Mouse (Mus musculus): Measurements from ENCODE around the gene Zcchc9. TPM values are rescaled to one million over a fixed set of nuclear protein-coding genes. Genes with fewer than 3 reads are reported as not detected.

The Zcchc9 gene
- polyA plus RNA-seq, 1 experiment from 2014 or later, result 22.3 TPM

- no peaks in the 10 kb centered on the region for H3K9me3 ChIP-seq (ENCODE audit: control insufficient read depth, low read length)
- H3K27me3 ChIP-seq (replicated peaks; ENCODE audit: control insufficient read depth, insufficient read depth, low read length), result no peaks in the 10 kb centered on the region
- no peaks in the 10 kb centered on the region for H3K4me1 ChIP-seq (ENCODE audit: control insufficient read depth, insufficient read depth, low read length)
- peak; percentile 31 for DNase-seq (ENCODE audit: low spot score)
- ATAC-seq (ENCODE audit: low read depth), result no peak
- WGBS, result 33% methylated on average over 19 of the region's 20 CpGs
- H3K9ac ChIP-seq (ENCODE audit: low read depth, low read length), result peak overlapping the region; percentile 92
- H3K36me3 ChIP-seq (ENCODE audit: control insufficient read depth, insufficient read depth, low read length), result peaks cover 19% of the 10 kb centered on the region
- peak overlapping the region; percentile 94 for H3K4me3 ChIP-seq (ENCODE audit: low read depth, low read length)
- H3K4me2 ChIP-seq (ENCODE audit: low read depth, low read length), result peak overlapping the region; percentile 69
- H3K27ac ChIP-seq (replicated peaks; ENCODE audit: low read depth, low read length), result peak overlapping the region; percentile 91
Measured at GRCm38 (mm10) chr13:91807874-91808575, 520 bp upstream of the Zcchc9 start.

DNA sequence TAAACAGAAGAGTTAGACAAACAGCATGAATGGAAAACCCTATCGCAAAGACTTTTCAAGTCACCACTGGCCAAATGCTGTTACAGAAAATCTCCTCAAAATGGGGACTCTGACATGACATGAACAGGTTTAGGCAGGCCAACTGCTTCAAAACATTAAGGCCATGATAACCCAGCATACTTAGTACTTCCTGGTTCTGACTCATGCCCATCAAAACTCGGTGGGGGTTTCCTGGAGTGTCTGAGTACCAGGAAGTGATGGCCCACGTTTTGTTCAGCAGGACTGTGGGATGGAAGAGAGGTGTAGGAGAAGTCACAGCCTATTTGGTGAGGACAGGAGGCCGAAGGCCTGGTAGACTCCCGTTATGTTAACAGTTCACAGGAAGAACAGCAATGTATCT lies 5.8 kb downstream of the Zcchc9 start:
- H3K4me2 ChIP-seq (ENCODE audit: low read depth, low read length), result no peak overlapping the region
- no peaks in the 10 kb centered on the region for H3K9me3 ChIP-seq (ENCODE audit: control insufficient read depth, low read length)
- H3K4me3 ChIP-seq (ENCODE audit: low read depth, low read length), result no peak overlapping the region
- 84% methylated on average over 5 of the region's 5 CpGs for WGBS
- no peaks in the 10 kb centered on the region for H3K4me1 ChIP-seq (ENCODE audit: control insufficient read depth, insufficient read depth, low read length)
- DNase-seq (ENCODE audit: low spot score) (no peak), ATAC-seq (ENCODE audit: low read depth) (no peak)
- no peak overlapping the region for H3K27ac ChIP-seq (replicated peaks; ENCODE audit: low read depth, low read length)
- H3K36me3 ChIP-seq (ENCODE audit: control insufficient read depth, insufficient read depth, low read length), result peaks cover 67% of the 10 kb centered on the region
- no peaks in the 10 kb centered on the region for H3K27me3 ChIP-seq (replicated peaks; ENCODE audit: control insufficient read depth, insufficient read depth, low read length)
- no peak overlapping the region for H3K9ac ChIP-seq (ENCODE audit: low read depth, low read length)

DNA sequence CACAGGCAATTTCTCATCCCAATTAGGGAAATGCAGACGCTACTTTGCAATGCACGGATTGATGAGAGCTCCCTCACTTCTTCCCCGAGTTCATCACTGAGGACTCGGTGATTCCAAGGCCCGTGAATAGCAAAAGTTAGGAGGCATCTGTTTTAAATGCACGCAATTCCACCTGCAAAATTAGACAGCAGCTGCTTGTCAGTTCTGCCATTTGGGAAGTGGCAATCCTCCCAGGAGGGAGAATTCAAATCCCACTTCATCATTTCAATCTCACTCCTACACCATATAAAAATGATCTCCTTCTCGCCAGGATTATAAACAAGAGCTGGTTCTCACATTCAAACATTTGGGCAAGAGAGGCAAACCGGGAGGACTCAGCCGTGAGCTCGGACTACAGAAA lies 10.1 kb downstream of the Zcchc9 start:
- WGBS, result 88% methylated on average over 10 of the region's 10 CpGs

GRCm38 (mm10) chr13:91796916-91797315 lies 10.6 kb downstream of the Zcchc9 start:
- peaks cover 73% of the 10 kb centered on the region for H3K36me3 ChIP-seq (ENCODE audit: control insufficient read depth, insufficient read depth, low read length)
- ATAC-seq (ENCODE audit: low read depth) (no peak), DNase-seq (ENCODE audit: low spot score) (no peak)
- no peaks in the 10 kb centered on the region for H3K4me1 ChIP-seq (ENCODE audit: control insufficient read depth, insufficient read depth, low read length)
- H3K9me3 ChIP-seq (ENCODE audit: control insufficient read depth, low read length), result no peaks in the 10 kb centered on the region
- H3K9ac ChIP-seq (ENCODE audit: low read depth, low read length), result no peak overlapping the region
- no peak overlapping the region for H3K27ac ChIP-seq (replicated peaks; ENCODE audit: low read depth, low read length)
- 93% methylated on average over 6 of the region's 6 CpGs for WGBS
- no peak overlapping the region for H3K4me2 ChIP-seq (ENCODE audit: low read depth, low read length)
- no peaks in the 10 kb centered on the region for H3K27me3 ChIP-seq (replicated peaks; ENCODE audit: control insufficient read depth, insufficient read depth, low read length)
- H3K4me3 ChIP-seq (ENCODE audit: low read depth, low read length), result no peak overlapping the region

More for the DNA sequence above, 10.1 kb downstream of the Zcchc9 start:
- no peak for ATAC-seq (ENCODE audit: low read depth)
- no peak overlapping the region for H3K4me2 ChIP-seq (ENCODE audit: low read depth, low read length)
- H3K36me3 ChIP-seq (ENCODE audit: control insufficient read depth, insufficient read depth, low read length), result peaks cover 73% of the 10 kb centered on the region
- no peak for DNase-seq (ENCODE audit: low spot score)
- H3K4me1 ChIP-seq (ENCODE audit: control insufficient read depth, insufficient read depth, low read length), result no peaks in the 10 kb centered on the region
- no peak overlapping the region for H3K4me3 ChIP-seq (ENCODE audit: low read depth, low read length)
- no peak overlapping the region for H3K9ac ChIP-seq (ENCODE audit: low read depth, low read length)
- H3K27me3 ChIP-seq (replicated peaks; ENCODE audit: control insufficient read depth, insufficient read depth, low read length), result no peaks in the 10 kb centered on the region
- H3K27ac ChIP-seq (replicated peaks; ENCODE audit: low read depth, low read length), result no peak overlapping the region
- no peaks in the 10 kb centered on the region for H3K9me3 ChIP-seq (ENCODE audit: control insufficient read depth, low read length)

GRCm38 (mm10) chr13:91796003-91796402 lies 11.5 kb downstream of the Zcchc9 start:
- no peak overlapping the region for H3K9ac ChIP-seq (ENCODE audit: low read depth, low read length)
- 79% methylated on average over 6 of the region's 6 CpGs for WGBS
- no peaks in the 10 kb centered on the region for H3K27me3 ChIP-seq (replicated peaks; ENCODE audit: control insufficient read depth, insufficient read depth, low read length)
- ATAC-seq (ENCODE audit: low read depth), result no peak
- H3K9me3 ChIP-seq (ENCODE audit: control insufficient read depth, low read length), result no peaks in the 10 kb centered on the region
- H3K4me2 ChIP-seq (ENCODE audit: low read depth, low read length), result no peak overlapping the region
- H3K27ac ChIP-seq (replicated peaks; ENCODE audit: low read depth, low read length), result no peak overlapping the region
- peaks cover 66% of the 10 kb centered on the region for H3K36me3 ChIP-seq (ENCODE audit: control insufficient read depth, insufficient read depth, low read length)
- no peak for DNase-seq (ENCODE audit: low spot score)
- no peaks in the 10 kb centered on the region for H3K4me1 ChIP-seq (ENCODE audit: control insufficient read depth, insufficient read depth, low read length)
- no peak overlapping the region for H3K4me3 ChIP-seq (ENCODE audit: low read depth, low read length)

DNA sequence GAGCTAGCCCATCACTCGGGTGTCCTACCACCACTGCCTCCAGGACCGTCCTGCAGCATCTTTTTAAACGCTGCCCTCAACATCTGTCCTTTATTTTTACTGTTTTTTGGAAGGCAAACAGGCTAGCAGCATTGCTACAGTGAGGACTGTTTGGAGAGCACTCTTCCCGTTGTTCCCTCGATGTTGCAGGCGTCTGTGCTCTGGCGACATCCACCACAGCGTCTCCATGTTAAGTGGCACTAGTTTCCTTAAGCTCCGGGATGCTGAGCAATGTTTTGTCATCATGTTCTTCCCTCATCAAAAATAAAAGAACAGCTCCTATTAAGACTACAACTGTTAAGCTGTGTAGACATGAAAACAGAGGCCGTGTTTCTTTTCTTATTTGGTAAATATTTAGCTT lies 11.9 kb downstream of the Zcchc9 start:
- ATAC-seq (ENCODE audit: low read depth) (no peak), DNase-seq (ENCODE audit: low spot score) (no peak)
- H3K9ac ChIP-seq (ENCODE audit: low read depth, low read length), result no peak overlapping the region
- no peaks in the 10 kb centered on the region for H3K4me1 ChIP-seq (ENCODE audit: control insufficient read depth, insufficient read depth, low read length)
- H3K4me3 ChIP-seq (ENCODE audit: low read depth, low read length), result no peak overlapping the region
- no peaks in the 10 kb centered on the region for H3K27me3 ChIP-seq (replicated peaks; ENCODE audit: control insufficient read depth, insufficient read depth, low read length)
- H3K36me3 ChIP-seq (ENCODE audit: control insufficient read depth, insufficient read depth, low read length), result peaks cover 62% of the 10 kb centered on the region
- H3K9me3 ChIP-seq (ENCODE audit: control insufficient read depth, low read length), result no peaks in the 10 kb centered on the region
- WGBS, result 79% methylated on average over 10 of the region's 10 CpGs
- H3K4me2 ChIP-seq (ENCODE audit: low read depth, low read length), result no peak overlapping the region
- H3K27ac ChIP-seq (replicated peaks; ENCODE audit: low read depth, low read length), result no peak overlapping the region

DNA sequence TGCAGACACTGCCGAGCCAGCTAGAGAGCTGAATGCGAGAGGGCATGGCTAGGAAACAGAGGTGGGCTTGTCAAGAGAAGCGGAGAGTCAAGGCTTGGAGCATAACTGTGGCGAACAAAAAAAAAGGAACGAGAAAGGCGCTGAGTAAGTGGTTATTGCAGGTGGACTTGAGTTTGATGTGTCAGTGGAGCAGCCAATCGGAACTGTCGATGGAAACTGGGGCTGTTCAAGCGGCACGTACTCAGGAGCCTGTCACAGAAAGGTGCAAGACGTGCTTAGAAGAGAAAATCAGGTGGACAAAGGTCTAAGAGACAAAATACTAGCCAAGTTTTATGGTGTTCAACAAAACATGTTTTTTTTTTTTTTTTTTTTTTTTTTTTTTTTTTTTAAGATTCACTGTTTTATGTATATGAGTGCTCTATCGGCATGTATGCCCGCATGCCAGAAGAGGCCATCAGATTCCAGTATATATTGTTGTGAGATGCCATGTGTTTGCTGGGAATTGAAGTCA lies 12.5 kb downstream of the Zcchc9 start:
- Histone ChIP-seq H3K9me3 (ENCODE audit: control insufficient read depth, low read length) (no peaks in the 10 kb centered on the region), H3K4me3 (ENCODE audit: low read depth, low read length) (no peak overlapping the region), H3K9ac (ENCODE audit: low read depth, low read length) (no peak overlapping the region), H3K27ac (replicated peaks; ENCODE audit: low read depth, low read length) (no peak overlapping the region), H3K4me1 (ENCODE audit: control insufficient read depth, insufficient read depth, low read length) (no peaks in the 10 kb centered on the region), H3K27me3 (replicated peaks; ENCODE audit: control insufficient read depth, insufficient read depth, low read length) (no peaks in the 10 kb centered on the region), H3K4me2 (ENCODE audit: low read depth, low read length) (no peak overlapping the region), H3K36me3 (ENCODE audit: control insufficient read depth, insufficient read depth, low read length) (peaks cover 58% of the 10 kb centered on the region)
- 97% methylated on average over 13 of the region's 13 CpGs for WGBS
- DNase-seq (ENCODE audit: low spot score) (no peak), ATAC-seq (ENCODE audit: low read depth) (no peak)

DNA sequence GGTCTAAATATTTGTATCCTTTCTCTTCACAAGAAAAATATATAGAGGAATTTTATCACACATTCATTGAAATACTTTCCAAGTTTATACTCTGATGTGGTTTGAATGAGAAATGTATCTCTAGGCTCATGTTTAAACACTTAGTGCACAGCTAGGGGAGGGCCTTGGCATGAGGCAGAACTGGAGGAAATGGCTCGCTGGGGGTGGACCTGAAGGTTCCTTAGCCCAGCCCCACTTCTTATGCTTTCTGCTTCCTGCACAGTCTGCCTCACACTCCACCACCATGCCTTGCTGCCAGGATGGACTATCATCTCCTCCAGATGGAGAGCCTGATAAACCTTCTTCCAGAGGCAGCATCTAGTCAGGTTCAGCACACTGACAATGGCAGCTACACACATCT lies 15.5 kb downstream of the Zcchc9 start:
- ATAC-seq (ENCODE audit: low read depth) (no peak), DNase-seq (ENCODE audit: low spot score) (peak; percentile 5)
- no peaks in the 10 kb centered on the region for H3K4me1 ChIP-seq (ENCODE audit: control insufficient read depth, insufficient read depth, low read length)
- H3K4me2 ChIP-seq (ENCODE audit: low read depth, low read length), result no peak overlapping the region
- no peak overlapping the region for H3K27ac ChIP-seq (replicated peaks; ENCODE audit: low read depth, low read length)
- H3K27me3 ChIP-seq (replicated peaks; ENCODE audit: control insufficient read depth, insufficient read depth, low read length), result no peaks in the 10 kb centered on the region
- 42% methylated on average over 1 of the region's 1 CpGs for WGBS
- no peak overlapping the region for H3K9ac ChIP-seq (ENCODE audit: low read depth, low read length)
- H3K36me3 ChIP-seq (ENCODE audit: control insufficient read depth, insufficient read depth, low read length), result peaks cover 28% of the 10 kb centered on the region
- H3K9me3 ChIP-seq (ENCODE audit: control insufficient read depth, low read length), result no peaks in the 10 kb centered on the region
- H3K4me3 ChIP-seq (ENCODE audit: low read depth, low read length), result no peak overlapping the region

- Histone ChIP-seq H3K9me3 (ENCODE audit: control insufficient read depth, low read length) (no peaks in the 10 kb centered on the region), H3K4me1 (ENCODE audit: control insufficient read depth, insufficient read depth, low read length) (no peaks in the 10 kb centered on the region), H3K4me2 (ENCODE audit: low read depth, low read length) (no peak overlapping the region), H3K4me3 (ENCODE audit: low read depth, low read length) (no peak overlapping the region), H3K27ac (replicated peaks; ENCODE audit: low read depth, low read length) (no peak overlapping the region), H3K9ac (ENCODE audit: low read depth, low read length) (no peak overlapping the region), H3K27me3 (replicated peaks; ENCODE audit: control insufficient read depth, insufficient read depth, low read length) (no peaks in the 10 kb centered on the region), H3K36me3 (ENCODE audit: control insufficient read depth, insufficient read depth, low read length) (no peaks in the 10 kb centered on the region)
- DNase-seq (ENCODE audit: low spot score), result peak; percentile 64
- 0 out of 2 replicates have a peak, but pooled peaks have one; percentile 22 for ATAC-seq (ENCODE audit: low read depth)
Measured at GRCm38 (mm10) chr13:91779892-91780291, 27.6 kb downstream of the Zcchc9 start.

Measured in embryonic facial prominence, embryonic 14.5 days (tissue).